Mouse (Mus musculus): ENCODE results near the gene Rpl22.

Gene Rpl22

GRCm38 (mm10) chr4:152325574-152326411 lies at the start of gene Rpl22:
Gene Rpl22, plus strand, starts transcription at chr4:152325742.
- peak; percentile 95 for DNase-seq

DNA sequence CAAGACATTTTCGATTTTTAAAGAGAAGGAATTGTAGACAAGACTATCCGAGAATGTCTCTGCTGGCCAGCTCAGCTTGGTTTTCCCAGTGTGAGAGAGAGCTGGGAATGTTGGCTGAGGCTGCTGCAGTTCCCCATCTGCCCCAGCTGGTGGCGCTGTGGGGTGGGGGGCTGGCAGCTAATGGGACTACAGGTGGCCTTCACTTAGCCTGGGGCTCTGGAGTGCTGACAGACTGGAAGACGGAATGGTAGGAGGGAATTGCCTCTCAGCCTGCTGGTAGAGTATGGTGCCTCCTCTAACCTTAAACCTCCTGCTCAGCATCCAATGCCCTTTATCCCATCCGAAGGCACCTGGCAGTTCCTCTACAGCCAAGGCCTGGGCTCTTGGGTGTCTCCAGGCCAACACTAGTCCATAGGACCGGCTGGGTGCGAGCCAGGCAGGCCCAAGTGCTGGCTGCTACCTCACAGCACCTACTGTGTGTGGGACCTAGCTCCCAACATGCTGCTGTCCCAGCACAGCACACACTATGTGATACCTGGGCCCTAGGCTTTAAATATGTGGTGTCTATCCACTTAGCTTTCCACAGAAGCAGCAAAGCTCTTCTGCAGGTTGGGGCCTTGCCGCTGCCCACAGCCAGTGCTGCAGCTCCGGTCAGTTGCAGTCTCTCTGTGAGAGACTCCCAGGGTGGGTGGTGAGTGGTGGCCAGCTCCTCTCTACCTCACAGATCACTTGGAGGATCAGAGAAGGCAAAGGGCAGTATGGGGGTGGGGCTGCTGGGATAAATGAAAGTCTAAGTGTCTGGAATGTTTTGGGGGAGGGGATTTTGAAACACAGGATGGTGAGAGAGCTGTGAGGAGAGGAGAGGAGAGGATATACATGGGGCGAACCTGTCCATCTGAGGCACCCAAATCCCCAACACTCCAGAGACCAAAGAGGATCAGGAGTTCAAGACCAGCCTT lies 48.9 kb upstream of the Rpl22 start:
- no peak for DNase-seq

GRCm38 (mm10) chr4:152277916-152278315 lies 47.6 kb upstream of the Rpl22 start:
- DNase-seq = no peak

- peak; percentile 39 for DNase-seq
Observed at GRCm38 (mm10) chr4:152278986-152279385, 46.6 kb upstream of the Rpl22 start.

- no peak for DNase-seq
Observed at GRCm38 (mm10) chr4:152281601-152282000, 43.9 kb upstream of the Rpl22 start.

DNA sequence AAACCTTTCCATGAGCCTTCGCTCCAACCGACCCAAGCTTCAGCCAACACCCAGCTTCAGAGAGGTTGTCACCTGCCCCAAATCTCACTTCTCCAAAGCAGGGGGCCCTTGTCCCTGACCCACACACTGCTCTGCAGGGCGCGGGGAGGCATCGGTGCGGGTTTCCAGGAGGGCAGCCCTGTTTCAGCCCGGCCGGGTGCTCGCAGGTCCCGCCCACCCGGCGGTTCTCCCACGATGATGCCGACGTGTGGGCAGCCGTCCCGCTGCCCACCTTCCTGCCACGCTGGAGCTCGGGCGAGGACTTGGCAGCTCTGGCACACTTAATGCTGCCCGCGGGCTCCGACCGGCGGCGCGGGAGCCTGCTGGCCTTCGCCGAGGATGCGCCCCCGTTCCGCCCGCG lies 42.8 kb upstream of the Rpl22 start:
- DNase-seq = no peak

DNA sequence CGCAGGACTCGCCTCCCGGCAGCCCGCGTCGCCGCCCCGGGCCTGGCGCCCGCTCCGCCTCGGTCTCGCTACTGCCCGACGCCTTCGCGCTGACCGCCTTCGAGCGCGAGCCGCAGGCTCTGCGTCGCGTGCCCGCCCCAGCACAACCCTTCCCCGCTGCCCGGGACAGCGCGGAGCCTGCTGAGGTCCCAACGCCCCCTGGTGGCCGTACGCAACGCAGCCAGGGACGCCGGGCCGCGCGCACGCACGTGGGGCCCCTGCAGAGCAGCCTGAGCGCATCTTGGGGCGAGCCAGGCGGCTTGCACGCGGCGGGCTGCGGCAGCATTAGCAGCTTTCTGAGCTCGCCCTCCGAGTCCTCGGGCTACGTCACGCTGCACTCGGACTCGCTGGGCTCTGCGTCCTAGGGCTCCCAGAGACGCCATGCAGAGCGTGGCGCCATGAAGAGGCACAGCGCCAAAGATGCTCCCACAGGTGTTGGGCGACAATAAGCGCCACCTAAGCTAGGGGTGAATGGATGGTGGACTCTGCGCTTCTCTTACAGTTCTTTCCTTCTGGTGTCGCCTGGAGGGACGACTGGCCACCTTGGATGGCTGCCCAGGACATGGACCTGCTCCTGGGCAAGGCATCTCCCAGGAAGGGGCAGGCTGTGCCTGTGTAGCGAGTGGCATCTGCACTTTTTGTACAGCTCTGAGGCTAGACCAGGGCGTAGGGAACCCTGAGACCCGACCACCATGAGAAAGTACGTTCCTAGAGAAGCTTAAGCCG lies 42.2 kb upstream of the Rpl22 start:
- peak; percentile 86 for DNase-seq

- no peak for DNase-seq
Observed at GRCm38 (mm10) chr4:152285505-152285904, 40.0 kb upstream of the Rpl22 start.

- peak; percentile 43 for DNase-seq
Observed at GRCm38 (mm10) chr4:152286183-152286582, 39.4 kb upstream of the Rpl22 start.

DNA sequence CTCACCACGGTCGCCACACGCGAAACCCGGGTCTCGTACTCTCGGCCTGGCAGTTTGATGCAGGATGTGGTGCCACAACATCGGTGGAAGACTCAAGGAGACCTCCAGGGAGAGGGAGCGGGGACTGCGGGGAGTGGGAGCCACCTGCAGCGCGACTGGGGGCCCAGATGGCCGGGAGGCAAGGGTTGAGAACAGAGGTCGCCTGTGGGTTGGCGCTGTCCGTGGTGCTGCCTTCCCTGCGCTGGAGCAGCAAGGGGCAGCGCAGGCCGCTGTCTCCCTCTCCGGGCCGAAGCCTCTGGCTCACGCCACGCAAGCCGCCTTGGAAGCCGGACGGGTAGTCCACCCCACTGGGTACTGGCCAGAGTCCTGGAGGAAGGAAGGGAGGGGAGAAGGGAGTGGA lies 38.7 kb upstream of the Rpl22 start:
- DNase-seq = no peak

DNA sequence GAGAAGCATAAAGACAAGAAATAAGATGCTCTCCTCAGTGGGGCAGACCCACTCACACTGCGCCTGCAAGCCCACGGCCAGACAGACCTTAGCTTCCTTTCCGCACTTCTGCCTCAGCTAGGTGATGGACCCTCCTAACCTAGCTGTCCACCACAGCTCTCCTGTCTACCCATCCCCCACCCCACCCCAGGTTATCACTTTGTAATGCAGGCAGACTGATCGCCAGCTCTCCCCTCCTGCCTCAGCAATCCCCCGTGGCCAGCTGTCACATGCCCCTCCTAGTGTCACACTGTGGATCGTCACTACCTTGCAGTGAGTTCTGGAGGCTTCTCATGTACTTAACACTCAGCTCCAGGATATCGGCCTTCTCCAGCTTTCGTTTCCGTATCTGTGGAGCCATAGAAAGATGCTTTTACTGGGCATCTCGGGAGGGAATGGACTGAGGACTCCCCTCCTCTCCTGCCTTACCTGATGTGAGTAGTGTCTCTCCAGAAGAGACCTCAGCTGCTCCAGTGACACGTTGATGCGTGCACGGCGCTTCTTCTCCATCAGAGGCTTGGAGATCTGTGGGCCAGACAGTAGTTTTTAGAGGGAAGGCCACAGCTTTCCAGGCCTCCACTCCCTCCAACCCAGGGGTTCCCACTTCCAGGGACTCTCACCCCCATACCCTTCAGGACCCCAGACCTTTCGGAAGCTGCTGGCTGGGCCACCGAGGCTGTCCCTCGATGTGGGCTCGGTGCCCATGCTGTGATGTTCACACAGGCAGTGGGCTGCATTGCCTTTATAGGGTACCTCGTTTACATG lies 38.0 kb upstream of the Rpl22 start:
- no peak for DNase-seq

- no peak for DNase-seq
Observed at GRCm38 (mm10) chr4:152288398-152288945, 37.1 kb upstream of the Rpl22 start.

- DNase-seq = no peak
Observed at GRCm38 (mm10) chr4:152290385-152290784, 35.2 kb upstream of the Rpl22 start.

- no peak for DNase-seq
Observed at GRCm38 (mm10) chr4:152290991-152291390, 34.6 kb upstream of the Rpl22 start.

GRCm38 (mm10) chr4:152291562-152291961 lies 34.0 kb upstream of the Rpl22 start, which contains the start of gene Hes3:
Gene Hes3, minus strand, starts transcription at chr4:152291662.
- no peak for DNase-seq

DNA sequence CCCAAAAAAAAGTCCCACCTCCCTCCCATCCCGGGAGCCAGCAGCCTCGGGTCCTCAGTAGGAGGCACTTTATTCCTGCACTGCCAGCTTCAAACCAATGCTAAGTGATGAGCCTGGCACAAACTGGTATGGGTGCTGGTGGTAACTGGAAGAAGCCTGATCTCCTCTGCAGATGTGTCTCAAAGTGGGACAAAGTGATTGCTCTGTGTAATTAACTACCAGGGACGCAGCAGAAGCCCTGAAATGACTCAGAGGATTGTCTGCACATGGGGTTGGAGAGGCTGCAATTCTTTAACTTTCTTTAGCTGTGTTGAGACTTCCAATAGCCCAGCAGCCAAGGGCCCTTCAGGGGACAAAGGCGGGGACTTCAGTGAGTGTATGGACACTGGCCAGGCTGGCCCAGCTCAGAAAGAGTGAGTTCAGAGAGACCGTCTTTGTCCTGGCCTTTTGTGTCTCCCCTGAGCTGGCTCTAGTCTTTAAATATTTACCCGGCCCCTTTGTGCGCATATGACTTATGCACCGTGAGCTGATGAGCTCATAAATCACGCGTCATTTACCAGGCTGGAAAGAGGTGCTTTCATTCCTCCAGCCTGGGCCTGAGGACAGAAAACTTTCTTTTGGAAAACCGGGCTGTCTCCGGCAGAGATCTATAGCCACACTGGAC lies 33.3 kb upstream of the Rpl22 start:
- no peak for DNase-seq

DNA sequence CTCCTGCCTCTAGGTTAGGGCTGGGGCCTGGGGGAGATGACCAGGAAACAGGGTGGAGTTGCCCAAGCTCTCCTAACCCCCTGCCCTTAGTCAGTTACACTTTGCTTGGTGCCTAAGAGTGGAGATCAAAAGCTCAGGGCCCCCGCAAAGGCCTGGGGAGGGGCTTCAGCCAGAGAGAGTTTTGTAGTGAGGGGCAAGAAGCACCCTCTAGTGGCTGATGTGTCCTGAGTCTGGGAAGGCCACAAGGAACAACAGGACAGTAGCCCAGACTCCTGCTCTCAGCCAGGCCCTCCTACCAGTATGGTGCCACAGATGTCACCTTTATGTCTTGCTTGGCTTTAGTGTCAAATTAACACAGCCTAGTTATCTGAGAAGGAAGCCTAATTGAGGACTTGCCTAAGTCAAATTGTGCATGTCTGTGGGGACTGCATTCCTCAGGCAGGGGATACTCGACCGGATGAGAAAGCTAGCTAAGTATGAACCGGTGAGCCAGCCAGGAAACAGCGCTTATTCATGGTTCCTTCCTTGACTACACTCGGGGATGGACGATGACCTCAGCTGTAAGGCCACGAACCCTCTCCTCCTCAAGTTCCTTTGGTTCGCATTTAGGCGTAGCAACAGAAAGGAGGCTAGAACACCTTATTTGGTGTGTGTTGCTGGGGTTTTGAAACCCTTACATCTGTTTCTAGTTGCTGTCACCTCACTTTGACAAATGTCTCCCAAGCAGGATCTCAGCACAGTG lies 31.2 kb upstream of the Rpl22 start:
- no peak for DNase-seq

DNA sequence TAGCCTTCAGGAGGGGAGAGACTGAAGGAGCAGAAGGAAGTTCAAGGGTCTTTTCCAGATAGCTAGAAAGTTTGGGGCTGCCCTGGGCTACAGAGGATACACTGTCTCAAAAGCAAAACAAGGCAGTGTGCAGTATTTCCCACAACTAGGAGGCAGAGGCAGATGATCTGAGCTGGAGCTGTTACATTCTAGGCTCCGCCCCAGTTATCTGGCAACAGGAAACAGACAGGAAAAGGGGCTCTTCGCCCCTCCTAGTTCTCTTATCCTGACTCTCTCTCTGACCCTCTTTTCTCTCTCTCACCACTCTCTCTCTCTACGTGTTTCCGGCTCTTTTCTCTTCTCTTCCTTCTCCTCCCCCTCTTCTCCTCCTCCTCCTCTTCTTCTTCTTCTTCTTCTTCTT lies 29.6 kb upstream of the Rpl22 start:
- no peak for DNase-seq

GRCm38 (mm10) chr4:152296371-152296770 lies 29.2 kb upstream of the Rpl22 start:
- no peak for DNase-seq
